Mouse (Mus musculus): ENCODE measurements around the gene Prom2. TPM values are rescaled to one million over a fixed set of nuclear protein-coding genes. Genes with fewer than 3 reads are reported as not detected.
A peak's percentile ranks its signal among the peaks of the same experiment; 100 is the strongest.

Prom2 gene
- polyA plus RNA-seq, 1 experiment from 2014 or later = 17.2 TPM

GRCm38 (mm10) chr2:127484476-127485170 lies 56.6 kb downstream of the Prom2 start:
- DNase-seq (ENCODE audit: low spot score) (peak; percentile 79), ATAC-seq (ENCODE audit: low FRiP score, low TSS enrichment) (peak; percentile 66)
- 10% methylated on average over 19 of the region's 19 CpGs for WGBS
- Histone ChIP-seq H3K27ac (replicated peaks) (no peak overlapping the region), H3K4me3 (ENCODE audit: low read depth, low read length) (no peak overlapping the region), H3K4me1 (replicated peaks; ENCODE audit: control insufficient read depth, insufficient read depth) (0 out of 2 replicates have a peak, but pooled peaks cover 2% of the 10 kb centered on the region), H3K9ac (ENCODE audit: low read length) (peak overlapping the region; percentile 1; the same call in 1 of the 2 replicates), H3K27me3 (ENCODE audit: control insufficient read depth, insufficient read depth, low read length) (peaks cover 10% of the 10 kb centered on the region), H3K36me3 (ENCODE audit: control insufficient read depth, insufficient read depth, low read length) (no peaks in the 10 kb centered on the region), H3K9me3 (ENCODE audit: control insufficient read depth, low read length) (no peaks in the 10 kb centered on the region), H3K4me2 (replicated peaks; ENCODE audit: low read depth) (peak overlapping the region; percentile 24)
- TF ChIP-seq EP300 (optimal IDR thresholded peaks at IDR 0.05) = no peak
- peak; percentile 17; the same call in 1 of the 2 replicates for TF ChIP-seq CTCF (IDR thresholded peaks at IDR 0.05; ENCODE audit: low read depth)

GRCm38 (mm10) chr2:127483001-127483400 lies 58.3 kb downstream of the Prom2 start:
- no peaks in the 10 kb centered on the region for H3K9me3 ChIP-seq (ENCODE audit: control insufficient read depth, low read length)
- H3K36me3 ChIP-seq (ENCODE audit: control insufficient read depth, insufficient read depth, low read length) = no peaks in the 10 kb centered on the region
- no peak overlapping the region for H3K27ac ChIP-seq (replicated peaks)
- H3K4me1 ChIP-seq (replicated peaks; ENCODE audit: control insufficient read depth, insufficient read depth) = 0 out of 2 replicates have a peak, but pooled peaks cover 2% of the 10 kb centered on the region
- ATAC-seq (ENCODE audit: low FRiP score, low TSS enrichment) (no peak), DNase-seq (ENCODE audit: low spot score) (no peak)
- under 1% methylated on average over 20 of the region's 21 CpGs for WGBS
- peak overlapping the region; percentile 82 for H3K4me2 ChIP-seq (replicated peaks; ENCODE audit: low read depth)
- no peak for TF ChIP-seq EP300 (optimal IDR thresholded peaks at IDR 0.05)
- H3K9ac ChIP-seq (ENCODE audit: low read length) = peak overlapping the region; percentile 52; the same call in 1 of the 2 replicates
- peaks cover 10% of the 10 kb centered on the region for H3K27me3 ChIP-seq (ENCODE audit: control insufficient read depth, insufficient read depth, low read length)
- peak overlapping the region; percentile 53 for H3K4me3 ChIP-seq (ENCODE audit: low read depth, low read length)

DNA sequence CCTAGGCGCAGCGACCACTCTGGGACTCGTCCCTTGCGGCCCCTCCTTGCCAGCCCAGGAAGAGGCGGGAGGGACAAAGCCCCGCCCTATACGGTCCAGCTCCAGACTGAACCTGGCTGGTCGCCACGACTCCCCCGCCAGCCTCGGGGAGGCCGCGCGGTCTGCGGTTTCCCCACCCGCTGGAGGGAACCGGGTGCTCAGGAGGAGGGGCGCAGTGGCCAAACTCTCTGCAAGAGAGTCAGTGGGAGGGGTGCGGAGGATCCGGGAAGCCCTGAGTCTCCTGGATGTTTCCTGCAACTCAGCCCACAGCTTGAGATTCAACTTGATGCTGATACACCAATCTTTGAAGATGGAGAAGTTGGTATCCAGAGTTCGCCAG lies 58.7 kb downstream of the Prom2 start:
- TF ChIP-seq CTCF (IDR thresholded peaks at IDR 0.05; ENCODE audit: low read depth) (no peak), EP300 (optimal IDR thresholded peaks at IDR 0.05) (no peak)
- H3K27me3 ChIP-seq (ENCODE audit: control insufficient read depth, insufficient read depth, low read length) = peaks cover 10% of the 10 kb centered on the region
- peak overlapping the region; percentile 52 for H3K9ac ChIP-seq (ENCODE audit: low read length)
- 0 out of 2 replicates have a peak, but pooled peaks cover 2% of the 10 kb centered on the region for H3K4me1 ChIP-seq (replicated peaks; ENCODE audit: control insufficient read depth, insufficient read depth)
- DNase-seq (ENCODE audit: low spot score) (peak; percentile 35), ATAC-seq (ENCODE audit: low FRiP score, low TSS enrichment) (peak; percentile 70; the same call in 1 of the 2 replicates)
- H3K9me3 ChIP-seq (ENCODE audit: control insufficient read depth, low read length) = no peaks in the 10 kb centered on the region
- no peaks in the 10 kb centered on the region for H3K36me3 ChIP-seq (ENCODE audit: control insufficient read depth, insufficient read depth, low read length)
- peak overlapping the region; percentile 82 for H3K4me2 ChIP-seq (replicated peaks; ENCODE audit: low read depth)
- H3K4me3 ChIP-seq (ENCODE audit: low read depth, low read length) = peak overlapping the region; percentile 53
- WGBS = under 1% methylated on average over 21 of the region's 21 CpGs
- no peak overlapping the region for H3K27ac ChIP-seq (replicated peaks)

DNA sequence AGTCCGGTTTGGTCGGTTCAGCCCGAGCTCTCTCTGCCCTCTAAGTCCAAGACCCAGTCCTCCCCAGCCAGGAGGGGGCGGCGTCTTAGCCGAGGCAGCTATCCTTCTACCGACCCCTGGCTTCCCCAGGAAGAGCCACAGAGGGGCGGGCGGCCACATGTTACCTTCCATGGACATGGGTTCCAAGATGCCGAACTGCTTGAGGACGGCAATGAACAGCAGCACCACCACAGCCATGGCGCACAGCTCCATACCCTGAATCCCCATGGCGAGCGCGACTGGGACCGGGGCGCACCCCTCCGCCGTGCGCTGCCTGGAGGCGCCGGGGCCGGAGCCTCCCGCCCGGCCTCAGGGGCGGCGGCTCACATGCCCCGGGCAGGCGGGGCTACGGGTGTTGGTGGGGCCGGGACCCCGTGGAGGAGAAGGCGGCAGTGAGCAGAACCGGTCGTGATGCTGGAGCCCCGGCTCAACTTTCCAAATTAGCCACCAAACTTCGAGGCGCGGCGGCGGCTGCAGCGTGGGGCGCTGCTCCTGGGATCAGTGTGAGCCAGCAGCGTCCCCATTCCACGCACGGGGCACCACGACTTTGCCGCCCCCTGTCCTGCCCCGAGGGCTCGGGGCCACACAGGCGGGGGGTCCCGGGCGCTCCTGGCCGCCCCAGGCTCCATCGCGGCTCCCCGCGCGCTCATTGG lies 59.3 kb downstream of the Prom2 start:
- peak overlapping the region; percentile 52 for H3K9ac ChIP-seq (ENCODE audit: low read length)
- H3K36me3 ChIP-seq (ENCODE audit: control insufficient read depth, insufficient read depth, low read length) = no peaks in the 10 kb centered on the region
- H3K27me3 ChIP-seq (ENCODE audit: control insufficient read depth, insufficient read depth, low read length) = peaks cover 10% of the 10 kb centered on the region
- H3K4me2 ChIP-seq (replicated peaks; ENCODE audit: low read depth) = peak overlapping the region; percentile 82
- 0 out of 2 replicates have a peak, but pooled peaks cover 2% of the 10 kb centered on the region for H3K4me1 ChIP-seq (replicated peaks; ENCODE audit: control insufficient read depth, insufficient read depth)
- DNase-seq (ENCODE audit: low spot score) (no peak), ATAC-seq (ENCODE audit: low FRiP score, low TSS enrichment) (peak; percentile 22; the same call in 1 of the 2 replicates)
- WGBS = 1% methylated on average over 44 of the region's 59 CpGs
- H3K4me3 ChIP-seq (ENCODE audit: low read depth, low read length) = peak overlapping the region; percentile 53
- peak; percentile 42 for TF ChIP-seq CTCF (IDR thresholded peaks at IDR 0.05; ENCODE audit: low read depth)
- no peak for TF ChIP-seq EP300 (optimal IDR thresholded peaks at IDR 0.05)
- H3K9me3 ChIP-seq (ENCODE audit: control insufficient read depth, low read length) = no peaks in the 10 kb centered on the region
- H3K27ac ChIP-seq (replicated peaks) = no peak overlapping the region

DNA sequence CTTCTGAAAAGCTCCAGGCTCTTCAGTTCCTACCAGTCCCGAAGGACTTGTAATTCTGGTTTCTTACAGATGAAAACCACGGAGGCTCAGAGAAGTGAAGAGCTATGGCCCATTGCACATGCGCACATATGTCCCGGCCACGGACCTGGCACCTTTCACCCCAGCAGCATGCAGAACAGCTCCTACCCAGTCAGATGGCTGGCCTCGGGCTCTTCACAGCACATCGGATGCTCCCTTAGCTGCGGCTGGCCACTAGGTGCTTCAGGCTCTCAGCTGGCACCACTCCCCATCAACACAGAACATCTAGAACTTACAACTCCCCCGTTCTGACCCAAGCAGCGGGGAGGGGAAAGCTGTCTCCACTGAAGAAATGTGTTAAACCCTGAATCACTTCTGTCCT lies 61.5 kb downstream of the Prom2 start:
- Histone ChIP-seq H3K27ac (replicated peaks) (no peak overlapping the region), H3K4me2 (replicated peaks; ENCODE audit: low read depth) (no peak overlapping the region), H3K9ac (ENCODE audit: low read length) (no peak overlapping the region), H3K36me3 (ENCODE audit: control insufficient read depth, insufficient read depth, low read length) (no peaks in the 10 kb centered on the region), H3K9me3 (ENCODE audit: control insufficient read depth, low read length) (no peaks in the 10 kb centered on the region), H3K27me3 (ENCODE audit: control insufficient read depth, insufficient read depth, low read length) (peaks cover 10% of the 10 kb centered on the region), H3K4me3 (ENCODE audit: low read depth, low read length) (no peak overlapping the region), H3K4me1 (replicated peaks; ENCODE audit: control insufficient read depth, insufficient read depth) (0 out of 2 replicates have a peak, but pooled peaks cover 2% of the 10 kb centered on the region)
- no peak for TF ChIP-seq CTCF (IDR thresholded peaks at IDR 0.05; ENCODE audit: low read depth)
- no peak for TF ChIP-seq EP300 (optimal IDR thresholded peaks at IDR 0.05)
- 58% methylated on average over 10 of the region's 10 CpGs for whole genome bisulfite sequencing
- ATAC-seq (ENCODE audit: low FRiP score, low TSS enrichment) (no peak), DNase-seq (ENCODE audit: low spot score) (no peak)

Data from stomach, postnatal 0 days (tissue).